Mouse (Mus musculus): ENCODE results near the gene Acad11. TPM values are rescaled to one million over a fixed set of nuclear protein-coding genes. Genes with fewer than 3 reads are reported as not detected.

Acad11 gene
- polyA plus RNA-seq, 1 experiment from 2014 or later: 6.3 TPM

DNA sequence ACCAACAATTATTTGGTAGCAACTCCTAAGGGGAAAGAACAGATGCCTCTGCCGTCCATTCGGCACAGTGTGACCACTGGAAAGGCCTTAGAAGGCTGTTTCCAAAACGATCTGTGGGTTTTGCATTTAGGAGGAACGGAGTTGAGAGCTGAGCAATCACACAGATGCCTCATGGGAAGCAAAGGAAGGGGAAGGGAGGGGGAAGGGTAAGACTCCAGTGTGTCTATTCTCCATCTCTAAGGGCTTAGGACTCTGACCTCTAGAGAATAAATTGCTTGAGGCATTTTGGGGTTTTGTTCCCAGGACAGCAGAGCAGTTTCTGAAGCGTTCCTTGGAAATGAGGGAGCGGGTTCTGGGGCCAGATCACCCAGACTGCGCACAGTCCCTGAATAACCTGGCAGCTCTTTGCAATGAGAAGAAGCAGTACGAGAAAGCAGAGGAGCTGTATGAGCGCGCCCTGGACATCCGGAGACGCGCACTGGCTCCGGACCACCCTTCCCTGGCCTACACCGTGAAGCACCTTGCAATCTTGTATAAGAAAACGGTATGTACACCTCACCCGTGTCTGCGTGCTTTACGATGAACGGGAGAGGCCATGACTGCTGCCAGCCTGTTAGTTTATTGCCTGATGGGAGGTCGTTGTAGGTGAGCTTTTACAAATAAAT lies 24.0 kb upstream of the Acad11 start:
- Histone ChIP-seq H3K4me2 (ENCODE audit: low read length) (no peak overlapping the region), H3K9me3 (replicated peaks; ENCODE audit: control insufficient read depth, low read length, poor library complexity, severe bottlenecking) (no peaks in the 10 kb centered on the region)

DNA sequence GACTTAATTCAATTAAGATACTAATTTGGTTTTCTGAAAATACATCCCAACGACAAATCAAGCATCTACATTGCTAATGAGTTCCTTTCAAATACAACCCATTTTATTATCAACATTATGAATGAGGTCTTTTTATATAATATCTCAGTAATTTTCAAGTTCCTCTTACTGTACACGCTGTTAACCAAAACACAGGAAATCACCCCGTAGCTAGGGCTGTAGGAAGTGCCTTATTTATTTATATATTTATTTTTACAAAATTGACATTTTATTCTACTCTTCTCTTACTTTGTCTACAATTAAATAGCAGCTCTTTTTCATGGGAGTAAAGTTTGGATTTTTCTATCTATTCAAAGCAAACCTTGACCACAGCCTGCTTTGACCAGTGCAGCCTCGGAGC lies 23.4 kb upstream of the Acad11 start:
- Histone ChIP-seq H3K27ac (ENCODE audit: low read length) (no peak overlapping the region), H3K27me3 (ENCODE audit: control insufficient read depth, insufficient read depth, low read depth, low read length) (no peaks in the 10 kb centered on the region), H3K9ac (ENCODE audit: low read depth, low read length) (no peak overlapping the region), H3K4me3 (ENCODE audit: low read depth, low read length) (no peak overlapping the region), H3K4me1 (ENCODE audit: control insufficient read depth, insufficient read depth, low read length) (no peaks in the 10 kb centered on the region), H3K9me3 (replicated peaks; ENCODE audit: control insufficient read depth, low read length, poor library complexity, severe bottlenecking) (no peaks in the 10 kb centered on the region), H3K36me3 (ENCODE audit: control insufficient read depth, insufficient read depth, low read length) (peaks cover 9% of the 10 kb centered on the region), H3K4me2 (ENCODE audit: low read length) (no peak overlapping the region)
- no peak for ATAC-seq
- 89% methylated on average over 4 of the region's 4 CpGs for WGBS

More for the DNA sequence above, 24.0 kb upstream of the Acad11 start:
- Histone ChIP-seq H3K9ac (ENCODE audit: low read depth, low read length) (no peak overlapping the region), H3K27me3 (ENCODE audit: control insufficient read depth, insufficient read depth, low read depth, low read length) (no peaks in the 10 kb centered on the region), H3K36me3 (ENCODE audit: control insufficient read depth, insufficient read depth, low read length) (peaks cover 7% of the 10 kb centered on the region), H3K4me1 (ENCODE audit: control insufficient read depth, insufficient read depth, low read length) (no peaks in the 10 kb centered on the region), H3K4me3 (ENCODE audit: low read depth, low read length) (no peak overlapping the region), H3K27ac (ENCODE audit: low read length) (no peak overlapping the region)
- no peak for ATAC-seq
- 93% methylated on average over 21 of the region's 21 CpGs for WGBS

DNA sequence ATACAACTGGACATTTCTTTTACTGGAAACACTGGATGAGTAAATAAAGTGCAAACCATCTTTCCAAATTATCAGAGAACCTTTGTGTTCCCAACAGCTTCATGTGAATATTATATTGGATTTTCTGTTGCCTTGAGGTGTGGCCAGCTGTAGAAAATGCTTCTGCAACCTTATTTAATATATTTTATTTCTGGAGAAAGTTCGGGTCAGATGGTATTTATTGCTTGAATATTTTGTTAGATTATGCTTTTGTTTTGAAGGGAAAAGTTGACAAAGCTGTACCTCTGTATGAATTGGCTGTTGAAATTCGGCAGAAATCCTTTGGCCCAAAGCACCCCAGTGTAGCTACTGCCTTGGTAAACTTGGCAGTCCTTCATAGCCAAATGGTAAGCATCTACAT lies 22.8 kb upstream of the Acad11 start, which contains the start of gene Gm28305:
Gm28305 (plus strand) TSS at position 301 of the 400 bp plus-strand sequence.
- Histone ChIP-seq H3K36me3 (ENCODE audit: control insufficient read depth, insufficient read depth, low read length) (peaks cover 9% of the 10 kb centered on the region), H3K9me3 (replicated peaks; ENCODE audit: control insufficient read depth, low read length, poor library complexity, severe bottlenecking) (no peaks in the 10 kb centered on the region), H3K27ac (ENCODE audit: low read length) (no peak within 1 kb of the TSS), H3K4me3 (ENCODE audit: low read depth, low read length) (no peak within 1 kb of the TSS), H3K9ac (ENCODE audit: low read depth, low read length) (no peak within 1 kb of the TSS), H3K27me3 (ENCODE audit: control insufficient read depth, insufficient read depth, low read depth, low read length) (no peaks in the 10 kb centered on the region), H3K4me2 (ENCODE audit: low read length) (no peak within 1 kb of the TSS), H3K4me1 (ENCODE audit: control insufficient read depth, insufficient read depth, low read length) (no peaks in the 10 kb centered on the region)
- no peak for ATAC-seq
- 62% methylated on average over 2 of the region's 2 CpGs for WGBS

DNA sequence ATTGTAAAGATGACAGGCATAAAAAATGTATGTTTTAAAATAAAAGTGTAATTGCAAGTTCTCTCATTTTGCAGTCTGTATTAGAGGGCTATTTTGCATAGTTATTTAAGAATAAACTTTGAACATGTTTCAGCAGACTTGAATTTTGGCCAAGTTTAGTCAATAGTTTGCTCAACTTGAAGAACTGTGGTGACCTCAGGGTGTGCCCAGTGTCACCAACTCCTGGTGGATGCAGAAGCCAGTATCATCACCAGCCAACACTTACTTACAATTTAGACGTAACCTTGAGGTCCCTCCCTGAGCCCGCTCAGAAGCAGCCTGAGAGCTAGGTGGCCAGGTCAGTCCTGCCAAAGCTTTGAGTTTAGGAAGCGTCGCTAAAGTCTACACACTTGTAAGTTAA lies 19.5 kb upstream of the Acad11 start:
- Histone ChIP-seq H3K4me1 (ENCODE audit: control insufficient read depth, insufficient read depth, low read length) (no peaks in the 10 kb centered on the region), H3K27me3 (ENCODE audit: control insufficient read depth, insufficient read depth, low read depth, low read length) (no peaks in the 10 kb centered on the region), H3K9me3 (replicated peaks; ENCODE audit: control insufficient read depth, low read length, poor library complexity, severe bottlenecking) (no peaks in the 10 kb centered on the region), H3K27ac (ENCODE audit: low read length) (no peak overlapping the region), H3K4me3 (ENCODE audit: low read depth, low read length) (no peak overlapping the region), H3K9ac (ENCODE audit: low read depth, low read length) (no peak overlapping the region), H3K36me3 (ENCODE audit: control insufficient read depth, insufficient read depth, low read length) (peaks cover 19% of the 10 kb centered on the region), H3K4me2 (ENCODE audit: low read length) (no peak overlapping the region)
- ATAC-seq: no peak
- WGBS: 90% methylated on average over 4 of the region's 4 CpGs

DNA sequence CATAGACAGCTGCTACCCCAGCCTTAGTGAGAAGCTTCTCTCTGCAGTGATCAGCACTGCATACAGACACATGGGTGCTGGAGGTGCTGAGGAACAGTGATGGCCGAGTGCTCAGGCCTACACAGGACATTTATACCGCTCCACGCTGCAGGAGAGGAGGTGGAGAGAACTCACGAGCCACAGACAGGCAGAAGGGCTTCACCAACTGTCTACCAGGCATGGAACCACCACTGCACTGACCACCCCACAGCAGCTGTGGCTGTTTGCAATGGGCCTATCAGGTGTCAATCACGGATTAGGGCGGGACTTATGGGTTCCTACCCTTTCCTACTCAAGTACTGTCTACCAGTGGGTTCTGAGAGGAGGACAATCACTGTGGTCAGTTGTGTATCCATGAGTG lies 12.1 kb upstream of the Acad11 start:
- WGBS: 94% methylated on average over 6 of the region's 6 CpGs

DNA sequence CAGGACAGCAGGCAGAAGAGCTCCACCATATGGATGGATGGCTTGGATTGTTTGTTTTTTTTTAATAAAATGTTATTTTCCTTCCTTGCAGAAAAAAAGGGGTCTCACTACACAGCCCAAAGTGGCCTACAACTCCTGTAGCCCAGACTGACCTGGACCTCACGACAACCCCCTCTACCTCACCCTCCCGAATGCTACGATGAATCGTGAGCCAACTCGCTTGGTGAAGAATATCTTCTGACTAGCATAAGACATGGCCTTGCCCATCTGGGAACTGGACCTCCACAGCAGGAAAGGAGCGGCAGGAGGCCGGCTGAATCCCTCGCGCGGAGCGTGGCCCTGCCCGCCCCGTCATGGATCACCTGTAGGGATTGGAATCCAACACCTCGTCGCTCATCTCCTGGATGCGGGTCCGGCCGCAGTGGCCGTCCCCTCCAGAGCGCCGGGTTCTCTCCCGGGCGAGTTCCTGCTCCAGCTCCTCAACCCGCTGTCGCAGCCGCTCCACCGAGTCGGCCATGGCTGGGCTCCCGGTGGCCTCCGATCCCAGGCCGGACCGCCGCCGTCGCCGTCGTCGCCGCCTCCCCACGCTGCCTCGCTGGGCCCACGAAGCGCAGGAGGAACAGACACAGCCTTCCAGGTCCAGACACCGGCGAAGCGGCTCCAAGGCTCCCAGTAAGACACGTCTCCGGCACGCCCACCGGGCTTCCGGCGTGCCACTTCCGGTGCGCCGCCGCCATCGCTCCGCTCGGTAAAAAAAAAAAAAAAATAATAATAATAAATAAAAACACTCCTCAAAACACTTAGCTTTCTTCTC lies 540 bp upstream of the Acad11 start, which contains the start of gene Uba5:
Uba5 (minus strand) TSS at position 705 of the 814 bp plus-strand sequence.
- Histone ChIP-seq H3K27ac (ENCODE audit: low read length) (peak within 1 kb of the TSS; percentile 74), H3K4me2 (ENCODE audit: low read length) (peak within 1 kb of the TSS; percentile 88), H3K4me3 (ENCODE audit: low read depth, low read length) (peak within 1 kb of the TSS; percentile 73), H3K9ac (ENCODE audit: low read depth, low read length) (peak within 1 kb of the TSS; percentile 80), H3K4me1 (ENCODE audit: control insufficient read depth, insufficient read depth, low read length) (peaks cover 17% of the 10 kb centered on the region), H3K9me3 (replicated peaks; ENCODE audit: control insufficient read depth, low read length, poor library complexity, severe bottlenecking) (no peaks in the 10 kb centered on the region), H3K27me3 (ENCODE audit: control insufficient read depth, insufficient read depth, low read depth, low read length) (no peaks in the 10 kb centered on the region), H3K36me3 (ENCODE audit: control insufficient read depth, insufficient read depth, low read length) (peaks cover 13% of the 10 kb centered on the region)
- peak; percentile 90 for ATAC-seq
- WGBS: under 1% methylated on average over 58 of the region's 59 CpGs

More for the DNA sequence above, 12.1 kb upstream of the Acad11 start:
- ATAC-seq: no peak
- H3K27me3 ChIP-seq (ENCODE audit: control insufficient read depth, insufficient read depth, low read depth, low read length): no peaks in the 10 kb centered on the region
- no peaks in the 10 kb centered on the region for H3K9me3 ChIP-seq (replicated peaks; ENCODE audit: control insufficient read depth, low read length, poor library complexity, severe bottlenecking)
- H3K4me2 ChIP-seq (ENCODE audit: low read length): no peak overlapping the region
- H3K4me3 ChIP-seq (ENCODE audit: low read depth, low read length): no peak overlapping the region
- no peak overlapping the region for H3K27ac ChIP-seq (ENCODE audit: low read length)
- H3K4me1 ChIP-seq (ENCODE audit: control insufficient read depth, insufficient read depth, low read length): no peaks in the 10 kb centered on the region
- H3K9ac ChIP-seq (ENCODE audit: low read depth, low read length): no peak overlapping the region
- peaks cover 62% of the 10 kb centered on the region for H3K36me3 ChIP-seq (ENCODE audit: control insufficient read depth, insufficient read depth, low read length)

DNA sequence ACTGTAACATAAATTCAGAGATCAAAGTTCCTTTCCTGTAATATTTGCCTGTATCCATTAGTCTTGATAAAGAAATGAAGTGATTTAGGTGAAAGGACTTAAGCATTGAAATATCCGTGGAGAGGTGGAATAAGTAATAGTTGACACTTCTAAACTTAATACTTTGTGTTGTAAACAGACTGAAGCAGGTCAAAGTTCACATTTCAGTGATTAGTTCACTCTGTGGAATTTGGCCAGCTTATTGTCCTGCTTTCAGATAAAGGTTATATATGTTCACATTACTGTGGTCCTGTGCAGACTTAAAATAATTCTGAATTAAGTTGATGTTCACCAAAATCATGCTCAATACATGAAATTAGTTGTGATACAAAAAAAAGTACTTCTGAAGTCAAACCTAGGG lies 1.4 kb downstream of the Acad11 start:
- WGBS: 30% methylated on average over 1 of the region's 1 CpGs
- Histone ChIP-seq H3K36me3 (ENCODE audit: control insufficient read depth, insufficient read depth, low read length) (peaks cover 6% of the 10 kb centered on the region; the same call in 1 of the 2 replicates), H3K4me1 (ENCODE audit: control insufficient read depth, insufficient read depth, low read length) (peaks cover 17% of the 10 kb centered on the region), H3K27ac (ENCODE audit: low read length) (no peak overlapping the region), H3K27me3 (ENCODE audit: control insufficient read depth, insufficient read depth, low read depth, low read length) (no peaks in the 10 kb centered on the region), H3K9ac (ENCODE audit: low read depth, low read length) (no peak overlapping the region), H3K4me3 (ENCODE audit: low read depth, low read length) (no peak overlapping the region), H3K9me3 (replicated peaks; ENCODE audit: control insufficient read depth, low read length, poor library complexity, severe bottlenecking) (no peaks in the 10 kb centered on the region), H3K4me2 (ENCODE audit: low read length) (no peak overlapping the region)
- no peak for ATAC-seq

DNA sequence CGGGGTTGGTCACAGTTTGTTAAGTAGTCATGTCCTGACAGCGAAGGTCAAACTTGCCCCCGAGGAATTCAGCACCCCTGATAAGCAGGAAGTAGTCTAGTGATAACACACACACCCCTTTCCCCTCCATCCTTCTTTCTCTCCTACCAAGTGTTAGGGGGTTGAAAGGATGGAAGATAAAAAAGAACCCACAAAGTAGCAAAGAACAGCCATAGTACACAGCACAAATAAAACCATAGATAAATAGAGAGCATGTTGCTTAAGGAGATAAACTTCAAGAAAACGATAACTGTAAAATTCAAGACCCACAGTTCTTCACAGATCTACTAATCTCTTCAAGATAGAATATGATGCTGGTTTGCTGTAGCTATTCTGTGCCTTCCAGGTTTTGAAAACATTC lies 7.1 kb downstream of the Acad11 start:
- H3K27me3 ChIP-seq (ENCODE audit: control insufficient read depth, insufficient read depth, low read depth, low read length): no peaks in the 10 kb centered on the region
- H3K36me3 ChIP-seq (ENCODE audit: control insufficient read depth, insufficient read depth, low read length): no peaks in the 10 kb centered on the region
- no peak overlapping the region for H3K4me3 ChIP-seq (ENCODE audit: low read depth, low read length)
- H3K27ac ChIP-seq (ENCODE audit: low read length): no peak overlapping the region
- no peak overlapping the region for H3K9ac ChIP-seq (ENCODE audit: low read depth, low read length)
- no peak overlapping the region for H3K4me2 ChIP-seq (ENCODE audit: low read length)
- no peaks in the 10 kb centered on the region for H3K9me3 ChIP-seq (replicated peaks; ENCODE audit: control insufficient read depth, low read length, poor library complexity, severe bottlenecking)
- 82% methylated on average over 4 of the region's 4 CpGs for WGBS
- no peak for ATAC-seq
- H3K4me1 ChIP-seq (ENCODE audit: control insufficient read depth, insufficient read depth, low read length): no peaks in the 10 kb centered on the region
